Mouse (Mus musculus): ENCODE results near the gene Rbfox1.

The Rbfox1 gene

DNA sequence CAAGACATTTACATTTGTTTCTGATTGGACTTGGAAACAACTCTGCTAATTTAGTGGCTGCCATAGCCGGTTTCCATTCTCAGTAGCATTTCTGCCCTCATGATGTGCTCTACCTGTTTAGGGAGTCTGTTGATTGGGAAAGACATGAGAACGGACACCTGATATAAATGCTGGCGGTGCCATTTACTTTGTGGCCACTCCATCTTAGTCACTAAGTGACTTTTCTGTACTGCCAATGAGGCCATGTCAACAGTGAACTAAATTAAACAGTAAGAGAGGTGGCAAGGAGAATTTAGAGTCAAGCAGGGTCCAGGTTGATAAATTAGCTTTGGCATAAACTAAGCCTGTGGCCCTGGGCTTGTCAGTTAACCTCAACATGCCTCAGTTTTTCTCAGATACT lies 1191.6 kb downstream of the Rbfox1 start:
- DNase-seq (ENCODE audit: low spot score in 2 of 2) = no peak

DNA sequence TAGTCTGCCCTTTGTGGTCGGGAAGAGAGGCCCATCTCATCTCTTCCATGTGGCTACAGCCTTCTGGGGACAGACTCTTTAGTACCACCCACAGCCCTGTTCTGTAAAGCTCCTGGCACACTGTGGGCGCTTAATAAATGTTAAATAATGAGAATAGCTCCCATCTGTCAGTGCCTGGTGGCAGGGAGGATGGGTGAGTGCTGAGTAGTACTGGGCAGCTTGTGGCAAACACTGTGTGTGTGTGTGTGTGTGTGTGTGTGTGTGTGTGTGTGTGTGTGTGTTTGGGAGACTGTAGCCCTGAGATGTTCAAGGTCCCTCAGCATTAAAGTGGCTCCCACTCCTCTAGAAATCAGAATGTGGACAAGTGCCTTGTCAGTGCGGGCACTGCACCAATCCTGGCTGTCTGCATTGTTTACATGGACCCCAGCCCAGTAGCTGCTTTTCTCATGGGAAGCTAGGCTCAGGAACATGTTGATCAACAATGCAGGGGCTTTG lies 1196.0 kb downstream of the Rbfox1 start:
- peak; percentile 40 to 53 for DNase-seq (ENCODE audit: low spot score in 2 of 2)

DNA sequence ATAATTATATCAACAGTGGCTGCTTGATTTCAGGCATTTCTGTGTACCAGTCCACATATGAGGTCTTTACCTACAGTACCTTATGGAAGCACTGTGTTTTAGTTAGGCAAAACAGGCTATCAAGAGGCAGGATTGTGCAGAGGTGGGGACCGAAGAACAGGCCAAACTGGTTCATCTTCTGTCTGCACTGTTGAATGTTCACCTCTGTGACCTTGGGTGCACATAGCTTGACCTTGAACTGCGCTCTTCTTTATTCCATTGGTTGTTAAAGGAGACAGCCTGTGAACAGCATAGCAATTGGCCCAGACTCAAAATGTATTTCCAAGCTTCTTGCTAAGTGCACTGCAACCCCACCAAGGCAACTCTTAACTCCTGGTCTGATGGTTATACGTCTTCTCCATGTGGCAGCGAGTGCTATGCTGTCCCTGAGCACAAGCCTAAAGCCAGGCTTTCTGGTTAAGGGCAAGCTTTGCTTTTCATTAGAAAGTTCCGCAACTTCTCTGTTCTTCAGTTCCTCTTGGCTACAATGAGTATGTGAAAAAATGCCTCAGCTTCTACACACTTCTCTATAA lies 1196.6 kb downstream of the Rbfox1 start:
- DNase-seq (ENCODE audit: low spot score in 2 of 2) = no peak

GRCm38 (mm10) chr16:7083937-7084336 lies 1198.8 kb downstream of the Rbfox1 start:
- DNase-seq (ENCODE audit: low spot score in 2 of 2) = no peak

GRCm38 (mm10) chr16:7088601-7089430 lies 1203.7 kb downstream of the Rbfox1 start:
- DNase-seq (ENCODE audit: low spot score in 2 of 2) = no peak

DNA sequence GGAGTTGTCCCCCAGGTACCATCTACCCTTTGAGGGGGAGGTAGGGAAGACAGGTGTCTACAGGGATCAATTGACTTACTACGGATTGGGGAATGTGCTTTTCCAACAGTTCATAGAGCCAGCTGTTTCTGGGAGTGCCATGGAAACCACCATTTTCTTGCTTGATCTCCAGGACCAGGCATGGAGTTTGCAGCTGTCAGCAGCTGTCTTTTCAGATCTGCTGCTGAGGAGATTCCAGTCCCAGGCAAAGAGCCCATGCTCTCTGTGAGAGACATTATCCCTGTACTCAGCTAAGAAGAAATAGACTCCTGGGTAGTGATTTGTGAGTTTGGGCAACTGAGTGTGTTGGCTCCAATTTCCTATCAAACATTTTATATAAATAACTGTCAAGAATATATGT lies 1204.3 kb downstream of the Rbfox1 start:
- no peak for DNase-seq (ENCODE audit: low spot score in 2 of 2)

- DNase-seq (ENCODE audit: low spot score in 2 of 2) = no peak
These were observed 1205.0 kb downstream of the Rbfox1 start for GRCm38 (mm10) chr16:7090205-7090604.

- no peak for DNase-seq (ENCODE audit: low spot score in 2 of 2)
These were observed 1207.7 kb downstream of the Rbfox1 start for GRCm38 (mm10) chr16:7092811-7093210.

- DNase-seq (ENCODE audit: low spot score in 2 of 2) = no peak
These were observed 1208.5 kb downstream of the Rbfox1 start for GRCm38 (mm10) chr16:7093686-7094085.

GRCm38 (mm10) chr16:7094181-7094749 lies 1209.1 kb downstream of the Rbfox1 start:
- no peak for DNase-seq (ENCODE audit: low spot score in 2 of 2)

GRCm38 (mm10) chr16:7097071-7097470 lies 1211.9 kb downstream of the Rbfox1 start:
- no peak for DNase-seq (ENCODE audit: low spot score in 2 of 2)

DNA sequence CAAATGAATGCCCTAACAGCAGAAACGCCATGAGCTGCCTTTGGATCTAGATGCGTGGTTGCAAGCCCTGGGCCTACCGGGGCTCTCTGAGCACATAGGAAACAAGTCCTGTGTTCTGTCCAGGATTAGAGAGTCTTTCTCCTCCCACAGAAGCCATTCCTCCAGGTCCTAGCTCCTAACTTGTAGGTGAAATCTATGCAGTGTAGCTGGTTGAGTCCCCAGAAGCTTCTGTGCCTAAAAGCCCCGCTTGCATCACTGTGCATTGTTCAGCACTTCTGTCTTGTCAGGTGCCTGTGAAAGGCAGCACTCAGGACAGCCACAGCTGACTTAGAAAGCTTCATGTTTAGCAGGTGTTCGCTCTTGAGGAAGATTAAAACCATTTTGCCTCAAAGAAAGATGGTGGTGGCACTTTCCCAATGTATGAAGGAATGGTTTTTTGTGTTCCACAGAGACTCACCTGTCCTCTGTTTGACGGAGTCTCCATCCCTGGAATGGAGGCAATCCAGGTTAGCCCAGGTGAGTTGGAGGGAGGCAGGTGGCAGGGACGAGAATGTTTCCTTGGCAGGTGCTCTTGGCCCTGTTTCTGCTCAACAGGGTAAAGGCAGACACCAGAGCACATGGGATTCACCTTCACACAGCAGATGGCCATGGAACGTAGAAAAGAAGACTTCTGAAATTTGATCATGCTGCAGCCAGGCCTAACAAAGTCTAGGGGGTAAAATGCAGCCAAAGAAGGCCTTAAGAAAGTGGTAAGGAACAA lies 1213.0 kb downstream of the Rbfox1 start:
- DNase-seq (ENCODE audit: low spot score in 2 of 2) = no peak

DNA sequence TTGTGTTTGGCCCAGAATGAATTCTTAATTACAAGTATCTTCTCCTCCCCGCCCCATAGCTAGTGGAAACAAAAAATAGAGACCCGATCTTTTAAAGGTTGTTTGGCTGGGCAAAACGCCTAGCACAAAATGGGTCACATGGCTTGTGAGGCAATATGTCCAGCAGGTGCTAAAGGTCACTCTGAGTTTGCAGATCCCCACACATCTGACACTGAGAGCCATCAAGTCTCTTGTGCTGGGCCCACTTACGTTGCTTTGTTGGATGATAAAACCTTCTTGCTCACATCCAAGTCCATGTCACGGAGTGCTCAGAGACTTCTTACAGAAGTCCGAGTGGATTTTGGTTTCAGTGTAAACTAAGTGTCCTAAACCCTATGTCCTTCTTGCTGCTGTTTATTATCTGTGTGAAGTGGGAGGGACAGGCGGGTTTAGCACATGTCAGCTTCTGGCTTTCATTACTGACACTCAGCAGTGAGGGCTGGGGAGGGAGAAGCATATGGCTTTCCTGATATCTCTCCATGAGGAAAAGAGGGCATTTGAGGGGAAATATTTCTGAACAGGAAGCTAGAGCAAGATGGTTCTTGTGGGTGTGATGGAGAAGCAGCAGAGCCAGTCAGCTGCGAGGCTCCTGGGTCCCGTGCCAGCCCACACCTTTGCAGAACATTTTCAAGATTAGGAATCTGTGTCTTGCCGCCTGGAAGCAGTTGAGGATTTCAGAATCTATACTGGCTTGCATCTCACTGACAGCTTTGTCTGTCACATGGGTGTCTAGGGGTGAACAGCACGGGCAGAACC lies 1214.5 kb downstream of the Rbfox1 start:
- DNase-seq (ENCODE audit: low spot score in 2 of 2) = peak; percentile 72 to 76

DNA sequence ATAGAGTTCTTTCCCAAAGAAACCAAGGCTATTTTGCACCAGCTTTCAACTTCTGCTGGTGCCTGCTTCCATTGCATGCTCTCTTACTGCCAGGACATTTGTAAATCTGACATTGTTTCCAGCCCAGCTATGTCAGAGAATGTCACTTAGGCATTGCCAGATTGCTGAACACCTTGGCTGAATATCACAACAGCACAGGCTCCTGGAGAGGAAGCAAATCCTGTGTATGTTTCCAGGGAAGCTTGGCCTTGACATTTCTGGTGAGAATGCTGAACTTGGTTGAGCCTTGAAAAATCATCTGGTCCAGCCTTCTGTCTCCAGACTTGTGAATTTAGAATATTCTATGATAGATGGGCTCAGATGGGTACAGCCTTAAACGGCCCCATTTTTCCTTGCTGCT lies 1217.3 kb downstream of the Rbfox1 start:
- DNase-seq (ENCODE audit: low spot score in 2 of 2) = no peak

DNA sequence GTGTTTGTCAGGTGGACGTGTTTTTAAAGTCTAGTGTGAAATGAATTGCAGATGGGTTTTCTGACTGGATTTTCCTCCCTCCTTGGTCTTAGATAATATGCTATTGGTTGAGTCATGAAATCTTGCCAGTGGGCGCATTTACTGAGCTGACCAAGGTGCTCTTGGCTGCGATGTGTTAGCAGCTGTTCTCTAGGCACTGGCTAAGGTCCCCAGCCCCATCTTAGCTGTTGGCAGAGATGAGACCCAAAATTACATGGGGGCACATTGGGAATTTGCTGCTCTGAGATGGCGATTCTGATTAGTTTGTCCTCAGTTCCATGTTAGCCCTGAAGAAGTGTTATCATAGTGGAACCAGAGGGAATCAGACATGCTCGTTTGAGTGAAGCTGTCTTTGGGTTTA lies 1218.1 kb downstream of the Rbfox1 start:
- DNase-seq (ENCODE audit: low spot score in 2 of 2) = no peak

GRCm38 (mm10) chr16:7106450-7107015 lies 1221.4 kb downstream of the Rbfox1 start:
- DNase-seq (ENCODE audit: low spot score in 2 of 2) = no peak

GRCm38 (mm10) chr16:7115945-7116344 lies 1230.8 kb downstream of the Rbfox1 start:
- no peak for DNase-seq (ENCODE audit: low spot score in 2 of 2)

GRCm38 (mm10) chr16:7129591-7129990 lies 1244.4 kb downstream of the Rbfox1 start:
- no peak for DNase-seq (ENCODE audit: low spot score in 2 of 2)

DNA sequence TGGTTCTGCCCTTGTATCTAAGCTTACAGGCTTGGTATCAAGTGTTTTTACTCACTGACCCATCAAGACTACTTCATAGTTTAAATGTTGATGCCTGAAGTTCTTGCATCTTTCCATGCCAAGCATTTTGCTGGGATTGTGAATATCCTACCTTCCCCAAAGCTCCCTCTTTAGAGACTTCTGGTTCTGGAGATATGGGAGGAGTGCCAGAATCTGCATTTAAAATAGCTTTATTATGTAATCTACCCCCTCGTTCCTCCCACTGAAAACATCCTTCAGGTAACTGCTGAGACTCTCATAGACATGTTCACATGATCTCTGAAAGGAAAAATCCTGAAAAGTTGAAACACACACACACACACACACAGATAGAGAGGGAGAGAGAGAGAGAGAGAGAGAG lies 1247.3 kb downstream of the Rbfox1 start:
- no peak for DNase-seq (ENCODE audit: low spot score in 2 of 2)

DNA sequence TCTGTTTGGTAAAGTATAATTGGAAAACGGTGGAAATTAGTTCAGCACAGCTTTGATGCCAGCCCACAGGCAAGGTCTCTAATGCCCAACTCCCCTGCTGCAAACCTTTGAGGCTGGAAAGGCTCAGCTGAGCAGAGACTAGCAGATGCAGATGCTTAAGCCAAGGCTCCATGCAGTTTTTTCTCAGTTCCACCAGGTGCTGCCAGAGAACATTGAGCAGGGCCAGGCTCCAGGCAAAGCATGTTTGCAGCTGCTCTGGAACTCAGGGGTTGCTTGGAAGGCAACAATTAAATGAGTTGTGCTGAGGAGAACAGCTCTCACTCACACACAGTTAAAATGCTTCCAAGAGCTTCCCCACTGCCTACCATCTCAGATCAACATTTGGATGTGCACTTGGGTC lies 1251.8 kb downstream of the Rbfox1 start:
- peak in 1 of 2 experiments; percentile 50 for DNase-seq (ENCODE audit: low spot score in 2 of 2)

DNA sequence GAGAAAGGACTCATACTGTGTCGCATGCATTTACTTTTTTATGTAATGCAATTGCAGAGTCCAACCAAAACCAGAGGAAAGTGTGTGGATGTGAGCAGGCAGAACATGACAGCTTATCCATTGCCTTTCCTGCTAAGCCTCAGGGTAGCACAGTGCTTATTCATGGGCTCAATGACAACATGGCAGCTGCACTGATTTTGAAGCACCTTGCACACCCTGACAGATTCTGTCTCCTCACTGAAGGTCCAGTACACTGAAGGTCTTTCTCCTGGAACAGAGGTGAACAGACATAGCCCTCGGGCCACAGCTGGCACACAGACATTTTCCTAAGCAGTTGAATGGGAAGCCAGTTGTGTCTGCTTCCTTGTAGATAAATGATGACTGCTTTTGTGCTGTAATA lies 1254.3 kb downstream of the Rbfox1 start:
- DNase-seq (ENCODE audit: low spot score in 2 of 2) = no peak

Data from right cerebral cortex, adult 2 months (tissue).